Mouse (Mus musculus): ENCODE data around the gene Rcvrn.

DNA sequence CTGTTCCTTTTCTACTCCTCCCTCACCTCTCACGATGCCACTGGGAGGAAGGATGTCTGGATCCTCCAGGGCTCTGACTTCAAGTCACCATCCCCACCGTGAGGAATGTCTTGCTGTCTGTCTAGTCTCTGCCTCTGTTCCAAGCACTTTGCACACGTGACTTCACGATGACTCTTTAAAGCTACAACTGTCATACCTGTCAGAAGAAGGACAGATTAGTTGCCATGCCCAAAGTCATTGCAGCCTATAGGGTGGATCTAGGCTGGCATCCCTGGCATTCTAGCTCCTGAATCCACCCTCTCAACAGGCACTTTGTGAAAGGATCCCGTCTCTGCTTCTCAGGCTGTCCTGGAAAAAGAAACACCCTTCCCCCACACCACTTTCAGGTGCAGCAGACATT is 15.8 kb upstream of the Rcvrn start:
- TF ChIP-seq POLR2A (IDR thresholded peaks at IDR 0.05; ENCODE audit: borderline replicate concordance, low read depth, low read length) (no peak), CTCF (IDR thresholded peaks at IDR 0.05; ENCODE audit: low read depth, low read length) (no peak)

Measured in bone marrow macrophage, adult 2 months (primary cell).